Mouse (Mus musculus): ENCODE measurements around the gene Olfr378.

Gene Olfr378

DNA sequence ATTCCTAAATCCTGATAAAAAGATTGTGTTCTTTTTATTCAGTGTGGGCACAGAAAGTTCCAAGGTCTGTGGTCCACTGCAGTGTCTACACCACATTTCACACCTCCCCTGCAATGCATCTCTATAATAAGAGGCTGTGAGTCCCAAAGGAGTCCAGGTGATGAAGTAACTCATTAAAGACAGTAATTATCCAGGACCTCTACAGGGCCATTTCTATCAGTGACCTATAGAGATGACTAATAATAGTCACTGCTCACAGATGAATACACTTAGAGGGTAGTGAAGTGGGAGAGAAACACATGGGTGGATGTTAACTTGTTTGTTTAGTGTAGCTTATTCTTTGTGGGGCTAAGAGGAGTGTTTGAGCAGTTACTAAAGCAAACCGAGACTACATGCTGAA lies at the start of gene Olfr378:
Gene Olfr378, minus strand, starts transcription at position 101 of the 400 bp plus-strand sequence.
- DNase-seq (ENCODE audit: low spot score in 2 of 2) = no peak

DNA sequence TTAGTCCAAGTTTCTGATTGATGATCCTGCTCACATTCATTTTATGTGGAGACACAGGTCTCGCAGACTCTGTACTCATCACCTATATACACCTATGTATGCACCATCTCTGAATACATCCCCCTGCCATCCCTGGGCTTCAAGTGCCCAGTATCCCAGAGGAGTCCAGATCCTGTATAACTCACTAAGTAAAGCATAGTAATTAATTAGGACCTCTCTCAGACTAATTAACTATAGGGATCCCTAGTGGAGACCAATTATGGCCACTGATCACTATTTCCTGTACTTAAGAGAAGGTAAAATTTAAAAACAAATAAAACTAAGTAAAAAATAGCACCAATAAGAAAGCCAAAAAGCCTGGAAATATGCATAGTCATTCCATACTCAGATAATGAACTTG lies 29.1 kb upstream of the Olfr378 start, which contains the start of gene Olfr380:
Gene Olfr380, minus strand, starts transcription at position 101 of the 400 bp plus-strand sequence.
- no peak for DNase-seq (ENCODE audit: low spot score in 2 of 2)

DNA sequence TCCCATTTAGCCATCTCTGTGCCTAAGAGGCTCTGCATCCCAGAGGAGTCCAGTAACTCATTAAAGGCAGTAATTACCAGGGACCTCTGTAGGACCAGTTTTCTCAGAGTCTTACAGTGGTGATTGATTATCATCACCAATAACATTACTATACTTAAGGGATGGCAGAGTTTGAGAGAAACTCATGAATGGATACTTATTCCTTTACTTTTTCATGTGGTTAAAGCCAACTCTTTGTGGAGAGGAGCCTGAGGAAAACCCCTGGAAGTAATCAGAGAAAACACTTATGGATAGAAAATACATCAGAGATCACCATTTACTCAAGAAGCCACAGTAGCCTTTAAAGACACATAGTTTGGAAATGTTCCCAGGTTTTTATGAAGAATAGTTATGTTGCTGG lies 28.8 kb downstream of the Olfr378 start, which contains the start of gene Olfr1:
Gene Olfr1, minus strand, starts transcription at position 101 of the 400 bp plus-strand sequence.
- DNase-seq (ENCODE audit: low spot score in 2 of 2) = no peak

DNA sequence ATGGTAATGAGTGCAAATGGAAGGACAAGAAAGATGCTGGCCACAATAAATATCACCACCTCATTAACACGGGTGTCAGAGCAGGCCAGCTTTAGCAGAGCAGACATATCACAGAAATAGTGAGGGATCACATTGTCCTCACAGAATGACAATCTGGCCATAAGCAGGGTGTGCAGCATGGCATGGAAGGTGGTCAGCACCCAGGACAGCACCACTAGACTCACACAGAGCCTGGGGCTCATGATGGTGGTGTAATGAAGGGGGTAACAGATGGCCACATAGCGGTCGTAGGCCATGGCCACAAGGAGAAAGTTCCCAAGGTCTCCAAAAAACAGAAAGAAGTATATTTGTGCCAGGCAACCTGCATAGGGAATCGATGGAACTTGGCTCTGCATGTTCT lies 32.9 kb downstream of the Olfr378 start:
- no peak for DNase-seq (ENCODE audit: low spot score in 2 of 2)

All from frontal cortex, postnatal 36 days (tissue).